Mouse (Mus musculus): ENCODE measurements around the gene Tle3. TPM values are rescaled to one million over a fixed set of nuclear protein-coding genes. Genes with fewer than 3 reads are reported as not detected.
A peak's percentile ranks its signal among the peaks of the same experiment; 100 is the strongest.

Tle3 gene
- polyA plus RNA-seq, 1 experiment from 2014 or later, result 16.8 TPM

DNA sequence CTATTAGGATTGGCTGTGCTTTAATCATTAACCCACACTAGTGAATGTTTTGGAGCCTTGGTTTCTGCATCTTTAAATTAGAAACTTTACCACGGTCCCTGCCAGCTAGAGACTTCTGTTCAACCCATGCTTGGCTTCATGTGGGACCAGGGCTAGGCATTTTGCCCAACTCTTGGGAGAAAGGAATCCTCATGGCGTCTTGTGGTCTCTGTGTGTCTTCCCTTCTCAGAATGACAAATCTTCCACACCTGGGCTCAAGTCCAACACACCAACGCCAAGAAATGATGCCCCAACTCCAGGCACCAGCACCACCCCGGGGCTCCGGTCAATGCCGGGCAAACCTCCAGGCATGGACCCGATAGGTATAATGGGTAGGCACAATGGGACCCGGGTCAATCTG lies 36.9 kb downstream of the Tle3 start:
- H3K4me2 ChIP-seq (replicated peaks; ENCODE audit: low read depth), result no peak overlapping the region
- H3K9me3 ChIP-seq (ENCODE audit: control insufficient read depth, low read length), result no peaks in the 10 kb centered on the region
- 76% methylated on average over 8 of the region's 8 CpGs for WGBS
- ATAC-seq (ENCODE audit: low FRiP score, low TSS enrichment), result no peak
- H3K27me3 ChIP-seq (ENCODE audit: control insufficient read depth, insufficient read depth, low read length), result no peaks in the 10 kb centered on the region
- no peak overlapping the region for H3K9ac ChIP-seq (ENCODE audit: low read length)
- H3K27ac ChIP-seq (replicated peaks), result no peak overlapping the region
- H3K36me3 ChIP-seq (ENCODE audit: control insufficient read depth, insufficient read depth, low read length), result peaks cover 72% of the 10 kb centered on the region
- H3K4me1 ChIP-seq (replicated peaks; ENCODE audit: control insufficient read depth, insufficient read depth), result peaks cover 7% of the 10 kb centered on the region
- no peak overlapping the region for H3K4me3 ChIP-seq (ENCODE audit: low read depth, low read length)
- DNase-seq (ENCODE audit: low spot score), result no peak
- no peak for TF ChIP-seq EP300 (optimal IDR thresholded peaks at IDR 0.05)
- no peak for TF ChIP-seq CTCF (IDR thresholded peaks at IDR 0.05; ENCODE audit: low read depth)

DNA sequence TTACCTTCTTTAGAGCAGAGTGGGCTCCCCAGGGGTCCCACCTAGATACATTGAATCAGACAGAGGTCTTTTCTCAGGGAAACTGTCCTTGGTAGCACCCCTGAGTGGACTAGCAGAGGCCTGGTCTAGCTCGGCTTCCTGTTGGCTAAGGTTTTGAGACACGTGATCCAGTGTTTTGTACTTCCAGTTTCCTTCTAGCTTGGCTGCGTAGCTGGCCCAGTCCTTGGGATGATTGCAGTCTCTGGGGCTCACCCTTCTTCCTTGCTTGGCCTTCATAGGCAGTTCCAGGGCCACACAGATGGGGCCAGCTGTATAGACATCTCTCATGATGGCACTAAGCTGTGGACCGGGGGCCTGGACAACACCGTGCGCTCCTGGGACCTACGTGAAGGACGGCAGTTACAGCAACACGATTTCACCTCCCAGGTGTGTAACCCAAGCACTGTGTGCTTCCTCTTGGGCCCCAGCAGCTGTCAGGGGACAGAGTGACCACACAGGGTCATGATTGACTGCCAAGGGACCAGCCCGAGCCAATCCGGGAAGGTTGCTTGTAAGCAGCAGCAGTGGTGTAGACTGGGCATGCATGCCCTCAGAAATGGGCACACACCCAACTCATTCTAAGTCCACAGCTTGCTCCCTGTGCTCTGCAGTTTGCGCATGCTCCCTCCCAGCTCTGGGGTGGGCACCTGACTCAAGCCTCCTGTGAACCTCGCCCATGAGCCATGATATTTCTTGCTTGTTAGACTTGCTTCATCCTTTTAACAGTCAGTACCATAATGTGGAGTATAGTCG lies 41.7 kb downstream of the Tle3 start:
- TF ChIP-seq EP300 (optimal IDR thresholded peaks at IDR 0.05), result no peak
- TF ChIP-seq CTCF (IDR thresholded peaks at IDR 0.05; ENCODE audit: low read depth), result no peak
- WGBS, result 85% methylated on average over 14 of the region's 14 CpGs
- no peak overlapping the region for H3K4me2 ChIP-seq (replicated peaks; ENCODE audit: low read depth)
- H3K9me3 ChIP-seq (ENCODE audit: control insufficient read depth, low read length), result no peaks in the 10 kb centered on the region
- ATAC-seq (ENCODE audit: low FRiP score, low TSS enrichment), result no peak
- no peak overlapping the region for H3K4me3 ChIP-seq (ENCODE audit: low read depth, low read length)
- H3K27ac ChIP-seq (replicated peaks), result no peak overlapping the region
- peaks cover 80% of the 10 kb centered on the region for H3K36me3 ChIP-seq (ENCODE audit: control insufficient read depth, insufficient read depth, low read length)
- H3K9ac ChIP-seq (ENCODE audit: low read length), result no peak overlapping the region
- DNase-seq (ENCODE audit: low spot score), result no peak
- H3K4me1 ChIP-seq (replicated peaks; ENCODE audit: control insufficient read depth, insufficient read depth), result no peaks in the 10 kb centered on the region
- no peaks in the 10 kb centered on the region for H3K27me3 ChIP-seq (ENCODE audit: control insufficient read depth, insufficient read depth, low read length)

DNA sequence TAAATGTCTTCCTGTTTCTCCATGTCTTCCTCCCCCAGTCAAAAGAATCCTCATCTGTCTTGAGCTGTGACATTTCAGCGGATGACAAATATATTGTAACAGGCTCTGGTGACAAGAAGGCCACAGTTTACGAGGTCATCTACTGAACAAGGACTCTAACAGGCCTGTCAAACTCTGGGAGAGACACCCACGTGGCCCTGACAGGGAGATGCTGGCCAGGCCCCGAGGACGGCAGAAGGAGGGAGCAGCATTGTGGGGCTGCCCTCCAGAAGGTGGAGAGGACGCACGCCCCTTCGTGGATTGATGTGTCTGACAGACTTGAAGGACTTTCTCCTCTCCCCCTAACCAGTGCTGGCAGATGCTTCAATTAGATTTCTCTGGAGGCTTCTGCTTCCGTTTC lies 44.4 kb downstream of the Tle3 start:
- TF ChIP-seq CTCF (IDR thresholded peaks at IDR 0.05; ENCODE audit: low read depth) (no peak), EP300 (optimal IDR thresholded peaks at IDR 0.05) (no peak)
- no peak for DNase-seq (ENCODE audit: low spot score)
- ATAC-seq (ENCODE audit: low FRiP score, low TSS enrichment), result no peak
- Histone ChIP-seq H3K4me1 (replicated peaks; ENCODE audit: control insufficient read depth, insufficient read depth) (no peaks in the 10 kb centered on the region), H3K4me3 (ENCODE audit: low read depth, low read length) (no peak overlapping the region), H3K27me3 (ENCODE audit: control insufficient read depth, insufficient read depth, low read length) (no peaks in the 10 kb centered on the region), H3K36me3 (ENCODE audit: control insufficient read depth, insufficient read depth, low read length) (peaks cover 54% of the 10 kb centered on the region), H3K9ac (ENCODE audit: low read length) (no peak overlapping the region), H3K27ac (replicated peaks) (no peak overlapping the region), H3K4me2 (replicated peaks; ENCODE audit: low read depth) (no peak overlapping the region), H3K9me3 (ENCODE audit: control insufficient read depth, low read length) (no peaks in the 10 kb centered on the region)
- 48% methylated on average over 9 of the region's 9 CpGs for WGBS

DNA sequence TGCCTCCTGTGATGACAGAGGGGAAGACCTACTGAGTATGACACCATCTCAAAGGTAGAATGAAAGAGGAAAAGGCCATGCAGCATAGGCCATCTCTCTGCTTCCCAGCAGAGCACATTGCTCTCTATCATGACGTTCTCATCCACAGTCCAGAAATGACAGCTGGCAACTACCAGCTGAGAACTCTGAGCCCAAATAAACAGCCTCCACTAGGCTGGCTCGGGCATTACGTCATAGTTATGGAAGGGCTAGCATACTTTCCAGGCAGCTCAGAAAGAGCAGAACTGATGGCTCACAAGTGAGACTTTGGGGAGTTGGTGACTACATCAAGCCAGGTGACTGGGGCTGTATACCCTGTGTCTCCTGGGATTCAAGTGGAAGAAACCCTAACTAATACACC lies 49.5 kb downstream of the Tle3 start:
- Histone ChIP-seq H3K4me1 (replicated peaks; ENCODE audit: control insufficient read depth, insufficient read depth) (no peaks in the 10 kb centered on the region), H3K27ac (replicated peaks) (no peak overlapping the region), H3K4me2 (replicated peaks; ENCODE audit: low read depth) (no peak overlapping the region), H3K9me3 (ENCODE audit: control insufficient read depth, low read length) (no peaks in the 10 kb centered on the region), H3K27me3 (ENCODE audit: control insufficient read depth, insufficient read depth, low read length) (no peaks in the 10 kb centered on the region), H3K4me3 (ENCODE audit: low read depth, low read length) (no peak overlapping the region), H3K9ac (ENCODE audit: low read length) (no peak overlapping the region), H3K36me3 (ENCODE audit: control insufficient read depth, insufficient read depth, low read length) (peaks cover 9% of the 10 kb centered on the region)
- DNase-seq (ENCODE audit: low spot score), result no peak
- 0 out of 2 replicates have a peak, but pooled peaks have one; percentile 16 for ATAC-seq (ENCODE audit: low FRiP score, low TSS enrichment)
- TF ChIP-seq CTCF (IDR thresholded peaks at IDR 0.05; ENCODE audit: low read depth) (no peak), EP300 (optimal IDR thresholded peaks at IDR 0.05) (no peak)
- WGBS, result 74% methylated on average over 3 of the region's 3 CpGs

DNA sequence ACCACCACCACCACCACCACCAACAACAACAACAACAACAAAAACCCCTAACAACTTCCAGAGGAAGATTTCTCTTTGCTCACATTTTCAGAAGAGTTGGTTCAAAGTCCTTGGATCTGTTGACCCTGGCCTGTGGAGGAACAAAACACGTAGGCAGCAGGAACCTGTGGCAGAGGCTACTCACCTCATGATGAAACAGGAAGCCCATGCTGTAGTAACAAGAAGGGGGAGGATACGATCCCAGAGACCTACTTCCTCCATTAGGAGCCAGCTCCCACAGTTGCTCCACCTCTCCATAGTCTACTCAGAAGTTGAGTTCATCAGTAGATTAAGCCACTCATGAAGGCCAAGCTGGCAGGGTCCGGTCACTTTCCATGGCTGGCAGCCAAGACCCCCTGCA lies 52.1 kb downstream of the Tle3 start:
- H3K4me1 ChIP-seq (replicated peaks; ENCODE audit: control insufficient read depth, insufficient read depth), result no peaks in the 10 kb centered on the region
- H3K27me3 ChIP-seq (ENCODE audit: control insufficient read depth, insufficient read depth, low read length), result no peaks in the 10 kb centered on the region
- no peak overlapping the region for H3K27ac ChIP-seq (replicated peaks)
- H3K9me3 ChIP-seq (ENCODE audit: control insufficient read depth, low read length), result no peaks in the 10 kb centered on the region
- TF ChIP-seq CTCF (IDR thresholded peaks at IDR 0.05; ENCODE audit: low read depth), result no peak
- no peak for TF ChIP-seq EP300 (optimal IDR thresholded peaks at IDR 0.05)
- no peak for DNase-seq (ENCODE audit: low spot score)
- H3K4me2 ChIP-seq (replicated peaks; ENCODE audit: low read depth), result no peak overlapping the region
- no peak overlapping the region for H3K9ac ChIP-seq (ENCODE audit: low read length)
- 77% methylated on average over 3 of the region's 3 CpGs for WGBS
- H3K36me3 ChIP-seq (ENCODE audit: control insufficient read depth, insufficient read depth, low read length), result no peaks in the 10 kb centered on the region
- ATAC-seq (ENCODE audit: low FRiP score, low TSS enrichment), result peak; percentile 40; the same call in 1 of the 2 replicates
- no peak overlapping the region for H3K4me3 ChIP-seq (ENCODE audit: low read depth, low read length)

DNA sequence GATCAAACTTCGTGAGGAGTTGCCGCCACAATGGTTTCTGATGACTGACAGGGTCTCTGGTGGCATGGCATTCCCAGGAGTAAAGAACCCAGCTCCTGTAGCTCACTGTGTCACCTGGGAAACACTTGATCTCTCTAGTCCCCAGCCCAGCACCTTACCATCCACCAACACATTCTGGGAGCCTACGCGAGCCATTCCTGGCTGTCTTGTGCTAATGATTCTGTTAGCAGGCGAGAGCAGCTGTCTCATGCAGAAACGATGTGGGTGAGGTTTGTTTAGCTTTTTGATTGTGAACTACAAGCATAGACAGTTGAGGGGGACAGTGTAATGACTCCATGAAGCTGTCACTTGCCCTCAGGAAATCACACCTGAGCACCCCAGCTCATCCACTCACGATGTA lies 54.3 kb downstream of the Tle3 start:
- no peaks in the 10 kb centered on the region for H3K4me1 ChIP-seq (replicated peaks; ENCODE audit: control insufficient read depth, insufficient read depth)
- no peaks in the 10 kb centered on the region for H3K27me3 ChIP-seq (ENCODE audit: control insufficient read depth, insufficient read depth, low read length)
- no peak overlapping the region for H3K4me2 ChIP-seq (replicated peaks; ENCODE audit: low read depth)
- TF ChIP-seq EP300 (optimal IDR thresholded peaks at IDR 0.05) (no peak), CTCF (IDR thresholded peaks at IDR 0.05; ENCODE audit: low read depth) (no peak)
- DNase-seq (ENCODE audit: low spot score), result no peak
- WGBS, result 74% methylated on average over 7 of the region's 7 CpGs
- H3K4me3 ChIP-seq (ENCODE audit: low read depth, low read length), result no peak overlapping the region
- H3K9ac ChIP-seq (ENCODE audit: low read length), result no peak overlapping the region
- H3K27ac ChIP-seq (replicated peaks), result no peak overlapping the region
- ATAC-seq (ENCODE audit: low FRiP score, low TSS enrichment), result no peak
- H3K36me3 ChIP-seq (ENCODE audit: control insufficient read depth, insufficient read depth, low read length), result no peaks in the 10 kb centered on the region
- H3K9me3 ChIP-seq (ENCODE audit: control insufficient read depth, low read length), result no peaks in the 10 kb centered on the region
